Mouse (Mus musculus): Measurements from ENCODE around the gene Fmc1.

The Fmc1 gene

GRCm38 (mm10) chr6:38551989-38552635 is 18.8 kb downstream of the Fmc1 start:
- DNase-seq (ENCODE audit: low read depth, low spot score), result peak; percentile 93

- DNase-seq (ENCODE audit: low read depth, low spot score), result no peak
These were observed 19.3 kb downstream of the Fmc1 start for GRCm38 (mm10) chr6:38552636-38553000.

GRCm38 (mm10) chr6:38576096-38576495 is 42.8 kb downstream of the Fmc1 start:
- no peak for DNase-seq (ENCODE audit: low read depth, low spot score)

DNA sequence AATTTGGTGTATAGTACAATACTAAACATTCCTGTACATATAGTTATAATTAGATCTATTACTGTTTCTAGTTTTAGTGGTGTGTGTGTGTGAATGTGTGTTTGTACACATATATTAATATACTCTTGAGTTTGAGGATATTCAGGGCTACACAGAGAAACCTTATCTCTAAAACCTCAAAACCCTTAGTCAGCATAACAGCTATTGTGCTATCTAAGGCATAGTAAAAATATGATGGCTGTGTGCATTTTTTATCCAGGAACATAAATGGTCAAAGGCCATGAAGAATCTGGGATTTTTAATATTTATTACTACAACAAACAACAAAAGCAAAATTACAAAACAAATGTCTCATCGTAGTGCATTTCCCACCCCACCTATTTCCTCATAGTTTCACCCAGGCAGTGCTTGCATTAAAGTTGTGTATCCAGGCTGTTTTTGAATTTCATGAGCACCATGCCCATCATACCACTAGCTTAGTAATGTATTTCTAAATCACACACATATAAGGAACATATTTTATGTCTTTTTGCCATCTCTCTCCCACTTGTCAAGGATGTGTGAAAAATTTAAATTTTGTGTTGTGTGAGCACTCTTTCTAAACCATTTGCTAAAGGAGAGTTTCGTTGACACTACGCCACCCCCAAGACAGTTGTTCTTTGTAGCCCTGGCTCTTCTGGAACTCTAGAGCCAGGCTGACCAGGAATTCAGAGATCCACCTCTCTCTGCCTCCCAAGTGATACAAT is 47.0 kb downstream of the Fmc1 start:
- DNase-seq (ENCODE audit: low read depth, low spot score), result peak; percentile 19

DNA sequence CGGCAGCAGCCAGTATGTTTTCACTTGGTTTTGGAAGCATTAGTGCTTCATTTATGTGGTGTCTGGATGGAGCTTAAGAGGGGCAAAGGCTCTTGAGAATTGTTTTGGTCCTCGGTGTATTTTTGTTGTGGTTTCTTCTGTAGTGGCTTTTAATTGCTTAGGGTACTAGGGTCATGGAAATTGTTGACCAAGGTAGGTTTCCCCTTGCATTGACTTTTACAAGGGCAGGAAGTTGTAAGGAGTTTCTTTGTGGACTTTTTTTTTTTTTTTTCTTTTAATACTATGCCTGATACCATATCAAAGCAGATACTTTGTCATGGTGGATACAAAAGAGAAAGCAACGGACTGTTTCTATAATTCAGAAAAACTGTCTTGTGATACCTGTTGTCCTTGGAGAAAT is 48.4 kb downstream of the Fmc1 start:
- DNase-seq (ENCODE audit: low read depth, low spot score), result no peak
